Mouse (Mus musculus): ENCODE results near the gene Olfr1513. TPM values are rescaled to one million over a fixed set of nuclear protein-coding genes. Genes with fewer than 3 reads are reported as not detected.
"Not testable (repeated sequence)": the region's sequence is repeated elsewhere in the genome, so short reads cannot be mapped to it uniquely, and the experiment has no call there.

The Olfr1513 gene
- polyA plus RNA-seq, 1 experiment from 2014 or later, result not detected

DNA sequence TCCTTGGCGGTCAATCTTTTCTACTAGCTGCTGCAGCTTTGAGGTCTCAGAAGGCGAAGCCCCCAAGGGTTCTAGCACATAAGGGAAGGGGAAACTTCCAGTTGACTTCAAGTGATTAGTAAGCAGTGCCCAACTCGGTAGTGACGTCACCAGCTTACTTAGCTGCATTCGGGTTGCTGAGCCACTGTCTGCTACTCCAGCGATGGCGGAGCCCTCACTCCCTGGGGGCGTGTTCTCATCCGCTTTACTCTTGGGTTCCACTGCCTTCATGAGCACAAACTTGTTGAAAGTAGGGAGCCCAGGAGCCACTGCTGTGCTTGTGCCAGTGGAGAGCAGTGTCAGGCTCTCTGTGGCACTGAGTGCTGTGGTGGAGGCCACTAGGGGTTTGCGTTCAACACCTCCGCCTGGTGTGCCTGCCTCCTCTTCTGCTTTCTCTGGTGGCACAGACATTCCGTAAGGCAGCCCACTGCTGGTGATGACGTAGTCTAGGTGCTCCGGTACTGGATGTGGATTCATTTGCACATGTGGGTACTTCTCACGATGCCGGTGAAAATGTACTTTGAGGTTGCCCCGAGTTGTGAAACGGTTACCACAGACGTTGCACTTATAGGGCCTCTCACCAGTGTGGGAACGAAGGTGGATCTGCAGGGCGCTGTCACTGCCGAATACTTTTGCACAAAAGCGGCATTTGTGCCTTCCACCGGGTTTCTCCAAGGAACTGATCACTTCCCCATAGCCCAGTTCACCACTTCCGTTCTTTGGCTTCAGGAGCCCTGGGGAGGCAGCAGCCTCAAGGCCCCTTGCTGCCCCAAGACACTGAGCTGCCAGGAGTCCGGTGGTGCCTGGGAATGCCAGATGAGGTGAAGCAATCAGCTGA, 42.0 kb downstream of the Olfr1513 start:
- Histone ChIP-seq H3K4me1 (replicated peaks; ENCODE audit: insufficient read depth, low read length) (peaks cover 23% of the 10 kb centered on the region), H3K27me3 (ENCODE audit: insufficient read depth, low read length) (no peaks in the 10 kb centered on the region), H3K4me2 (ENCODE audit: low read length) (peak overlapping the region; percentile 88), H3K36me3 (ENCODE audit: insufficient read depth, low read length) (peaks cover 11% of the 10 kb centered on the region; the same call in 1 of the 2 replicates), H3K27ac (no peak overlapping the region), H3K4me3 (replicated peaks; ENCODE audit: low read depth, low read length) (no peak overlapping the region), H3K9me3 (replicated peaks; ENCODE audit: low read length) (no peaks in the 10 kb centered on the region), H3K9ac (ENCODE audit: low read depth, low read length) (no peak overlapping the region)
- DNase-seq (ENCODE audit: low spot score), result no peak
- no peak for ATAC-seq (replicated peaks; ENCODE audit: low FRiP score, low read depth)
- no peak for TF ChIP-seq CTCF (IDR thresholded peaks at IDR 0.05; ENCODE audit: low read depth)
- 86% methylated on average over 26 of the region's 26 CpGs for WGBS

DNA sequence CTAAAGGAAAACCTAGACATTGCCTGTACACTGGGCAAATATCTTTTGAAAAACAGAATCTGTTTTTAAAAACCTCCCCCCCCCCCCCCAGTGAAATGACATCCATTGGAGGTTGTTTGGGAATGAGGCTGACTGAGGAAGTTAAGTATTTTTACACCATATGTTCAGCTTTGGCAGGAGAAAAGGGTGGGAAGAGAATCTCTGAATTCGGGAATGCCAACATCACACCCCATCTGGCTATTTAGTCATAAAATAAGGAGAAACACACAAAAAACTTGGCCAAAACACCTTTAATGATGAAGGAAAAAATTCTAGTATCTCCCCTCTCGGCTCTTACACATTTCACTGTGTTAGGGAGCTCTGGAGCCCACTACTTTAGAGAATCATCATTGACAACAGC, 45.3 kb downstream of the Olfr1513 start:
- H3K9me3 ChIP-seq (replicated peaks; ENCODE audit: low read length), result no peaks in the 10 kb centered on the region
- H3K27ac ChIP-seq, result no peak overlapping the region
- 88% methylated on average over 2 of the region's 2 CpGs for WGBS
- DNase-seq (ENCODE audit: low spot score) (no peak), ATAC-seq (replicated peaks; ENCODE audit: low FRiP score, low read depth) (no peak)
- TF ChIP-seq CTCF (IDR thresholded peaks at IDR 0.05; ENCODE audit: low read depth), result no peak
- H3K4me3 ChIP-seq (replicated peaks; ENCODE audit: low read depth, low read length), result no peak overlapping the region
- peaks cover 11% of the 10 kb centered on the region; the same call in 1 of the 2 replicates for H3K36me3 ChIP-seq (ENCODE audit: insufficient read depth, low read length)
- H3K4me1 ChIP-seq (replicated peaks; ENCODE audit: insufficient read depth, low read length), result peaks cover 19% of the 10 kb centered on the region
- no peak overlapping the region for H3K9ac ChIP-seq (ENCODE audit: low read depth, low read length)
- no peak overlapping the region for H3K4me2 ChIP-seq (ENCODE audit: low read length)
- H3K27me3 ChIP-seq (ENCODE audit: insufficient read depth, low read length), result no peaks in the 10 kb centered on the region

DNA sequence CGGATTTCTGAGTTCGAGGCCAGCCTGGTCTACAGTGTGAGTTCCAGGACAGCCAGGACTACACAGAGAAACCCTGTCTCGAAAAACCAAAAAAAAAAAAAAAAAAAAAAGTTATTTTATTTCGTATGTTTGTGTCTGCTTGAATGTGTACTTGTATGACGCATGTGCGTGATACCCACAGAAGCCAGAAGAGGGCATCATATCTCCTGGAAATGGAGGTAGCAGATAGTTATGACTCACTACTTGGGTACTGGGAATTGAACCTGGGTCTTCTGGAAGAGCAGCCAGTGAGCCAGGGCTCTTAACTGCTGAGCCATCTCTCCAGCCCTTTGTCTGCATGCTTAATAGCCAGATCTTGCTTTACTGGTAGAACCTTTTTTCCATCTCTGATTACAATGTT, 45.9 kb downstream of the Olfr1513 start:
- not testable (repeated sequence) for H3K27me3 ChIP-seq (ENCODE audit: insufficient read depth, low read length); DNase-seq (ENCODE audit: low spot score); H3K4me2 ChIP-seq (ENCODE audit: low read length); H3K9me3 ChIP-seq (replicated peaks; ENCODE audit: low read length); H3K9ac ChIP-seq (ENCODE audit: low read depth, low read length); ATAC-seq (replicated peaks; ENCODE audit: low FRiP score, low read depth); H3K27ac ChIP-seq; H3K4me3 ChIP-seq (replicated peaks; ENCODE audit: low read depth, low read length)
- peak; percentile 34; the same call in 1 of the 2 replicates for TF ChIP-seq CTCF (IDR thresholded peaks at IDR 0.05; ENCODE audit: low read depth)
- H3K4me1 ChIP-seq (replicated peaks; ENCODE audit: insufficient read depth, low read length), result peaks cover 18% of the 10 kb centered on the region
- H3K36me3 ChIP-seq (ENCODE audit: insufficient read depth, low read length), result peaks cover 11% of the 10 kb centered on the region; the same call in 1 of the 2 replicates
- 90% methylated on average over 5 of the region's 6 CpGs for WGBS

DNA sequence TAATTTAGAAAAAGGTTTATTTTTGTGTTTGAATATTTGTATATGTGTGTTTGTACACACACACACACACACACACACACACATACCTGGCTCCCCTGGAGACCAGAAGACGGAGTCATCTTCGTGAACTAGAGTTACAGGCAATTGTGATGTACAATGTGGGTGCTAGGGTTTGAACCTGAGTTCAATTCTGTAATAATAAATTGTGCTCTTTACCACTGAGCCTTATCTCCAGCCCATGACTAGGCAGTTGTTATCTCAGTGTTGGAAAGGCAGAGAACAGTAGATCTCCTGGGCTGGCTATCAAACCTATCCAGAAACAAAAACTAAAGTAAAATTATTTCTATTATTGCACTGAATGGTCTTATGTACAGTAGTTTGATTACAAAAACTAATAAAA, 50.1 kb downstream of the Olfr1513 start:
- peaks cover 3% of the 10 kb centered on the region; the same call in 1 of the 2 replicates for H3K4me1 ChIP-seq (replicated peaks; ENCODE audit: insufficient read depth, low read length)
- 93% methylated on average over 2 of the region's 2 CpGs for WGBS
- TF ChIP-seq CTCF (IDR thresholded peaks at IDR 0.05; ENCODE audit: low read depth), result no peak
- ATAC-seq (replicated peaks; ENCODE audit: low FRiP score, low read depth), result no peak
- H3K4me3 ChIP-seq (replicated peaks; ENCODE audit: low read depth, low read length), result no peak overlapping the region
- no peaks in the 10 kb centered on the region for H3K9me3 ChIP-seq (replicated peaks; ENCODE audit: low read length)
- DNase-seq (ENCODE audit: low spot score), result no peak
- H3K4me2 ChIP-seq (ENCODE audit: low read length), result no peak overlapping the region
- H3K27ac ChIP-seq, result no peak overlapping the region
- H3K27me3 ChIP-seq (ENCODE audit: insufficient read depth, low read length), result no peaks in the 10 kb centered on the region
- H3K36me3 ChIP-seq (ENCODE audit: insufficient read depth, low read length), result no peaks in the 10 kb centered on the region
- H3K9ac ChIP-seq (ENCODE audit: low read depth, low read length), result no peak overlapping the region

DNA sequence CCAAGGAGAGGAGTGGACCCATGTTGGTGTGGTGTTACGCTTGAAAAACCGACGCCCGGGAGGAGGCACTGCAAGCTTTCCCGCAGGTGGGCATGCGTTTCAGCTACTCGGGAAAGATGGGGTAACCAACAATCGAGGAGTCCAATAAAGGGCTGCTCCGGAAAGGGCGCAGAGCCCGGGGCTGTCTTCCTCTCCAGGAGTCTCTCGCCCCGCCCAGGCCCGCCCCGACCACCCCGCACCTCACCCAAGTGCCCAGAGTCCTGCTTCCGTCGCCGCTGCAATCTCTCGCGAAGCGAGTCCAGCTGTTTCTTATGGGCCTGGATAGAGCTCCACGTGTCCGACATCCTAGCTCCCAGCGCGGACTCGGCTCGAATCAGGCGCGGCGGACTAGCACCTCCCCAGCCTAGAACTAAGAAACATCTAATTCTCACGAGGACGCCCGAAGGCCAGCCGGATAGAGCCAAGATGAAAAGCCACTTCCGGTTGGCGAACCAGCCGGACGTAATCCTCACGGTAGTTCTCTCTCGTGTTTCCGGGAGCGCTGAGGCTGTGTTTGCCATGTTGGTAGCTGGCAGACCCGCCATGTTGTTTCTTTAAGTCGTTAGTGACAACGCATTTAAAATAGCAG, 51.5 kb downstream of the Olfr1513 start, which contains the start of gene Mettl3:
TSS of gene Mettl3 (minus strand) at position 485 of the 628 bp plus-strand sequence.
- Histone ChIP-seq H3K9ac (ENCODE audit: low read depth, low read length) (peak within 1 kb of the TSS; percentile 65), H3K4me1 (replicated peaks; ENCODE audit: insufficient read depth, low read length) (peaks cover 3% of the 10 kb centered on the region; the same call in 1 of the 2 replicates), H3K36me3 (ENCODE audit: insufficient read depth, low read length) (peaks cover 3% of the 10 kb centered on the region; the same call in 1 of the 2 replicates), H3K27me3 (ENCODE audit: insufficient read depth, low read length) (no peaks in the 10 kb centered on the region), H3K4me2 (ENCODE audit: low read length) (peak within 1 kb of the TSS; percentile 74), H3K27ac (peak within 1 kb of the TSS; percentile 92), H3K9me3 (replicated peaks; ENCODE audit: low read length) (no peaks in the 10 kb centered on the region), H3K4me3 (replicated peaks; ENCODE audit: low read depth, low read length) (peak within 1 kb of the TSS; percentile 68)
- DNase-seq (ENCODE audit: low spot score) (peak; percentile 98), ATAC-seq (replicated peaks; ENCODE audit: low FRiP score, low read depth) (peak; percentile 97)
- WGBS, result under 1% methylated on average over 46 of the region's 46 CpGs
- TF ChIP-seq CTCF (IDR thresholded peaks at IDR 0.05; ENCODE audit: low read depth), result peak; percentile 28; the same call in 1 of the 2 replicates

DNA sequence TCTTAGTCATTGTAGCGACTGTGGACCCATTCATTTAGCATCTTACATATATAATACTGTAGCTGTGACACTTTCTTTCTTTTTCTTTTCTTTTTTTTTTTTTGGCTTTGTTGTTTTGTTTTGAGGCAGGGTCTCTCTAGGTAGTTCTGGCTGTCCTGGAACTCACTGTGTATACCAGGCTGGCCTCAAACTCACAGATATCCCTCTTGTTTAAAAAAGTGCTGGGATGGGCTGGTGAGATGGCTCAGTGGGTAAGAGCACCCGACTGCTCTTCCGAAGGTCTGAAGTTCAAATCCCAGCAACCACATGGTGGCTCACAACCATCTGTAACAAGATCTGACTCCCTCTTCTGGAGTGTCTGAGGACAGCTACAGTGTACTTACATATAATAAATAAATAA, 52.7 kb downstream of the Olfr1513 start:
- H3K27ac ChIP-seq; DNase-seq (ENCODE audit: low spot score); H3K4me1 ChIP-seq (replicated peaks; ENCODE audit: insufficient read depth, low read length); H3K9ac ChIP-seq (ENCODE audit: low read depth, low read length); H3K9me3 ChIP-seq (replicated peaks; ENCODE audit: low read length); H3K4me3 ChIP-seq (replicated peaks; ENCODE audit: low read depth, low read length); H3K27me3 ChIP-seq (ENCODE audit: insufficient read depth, low read length); ATAC-seq (replicated peaks; ENCODE audit: low FRiP score, low read depth); H3K4me2 ChIP-seq (ENCODE audit: low read length): not testable (repeated sequence)
- peaks cover 13% of the 10 kb centered on the region for H3K36me3 ChIP-seq (ENCODE audit: insufficient read depth, low read length)
- WGBS, result 89% methylated on average over 3 of the region's 3 CpGs
- TF ChIP-seq CTCF (IDR thresholded peaks at IDR 0.05; ENCODE audit: low read depth), result 0 out of 2 replicates have a peak, but pooled peaks have one; percentile 3

Other genes starting within 250 kb of the Olfr1513 start
- gene Rpgrip1, start 245.7 kb downstream of the Olfr1513 start, polyA plus RNA-seq (2015; fragmentation: Nextera tagmentation; extraction: Ambion mirVana), result 51.1 and 51.2 TPM in 2 replicates
- gene Supt16, start 159.0 kb downstream of the Olfr1513 start, polyA plus RNA-seq (2015; fragmentation: Nextera tagmentation; extraction: Ambion mirVana), result 38.5 and 44.5 TPM in 2 replicates
- gene Chd8, start 98.6 kb downstream of the Olfr1513 start, polyA plus RNA-seq (2015; fragmentation: Nextera tagmentation; extraction: Ambion mirVana), result 22.0 and 23.3 TPM in 2 replicates
- 30.8 and 34.4 TPM in 2 replicates for gene Tox4, start 77.3 kb downstream of the Olfr1513 start, polyA plus RNA-seq (2015; fragmentation: Nextera tagmentation; extraction: Ambion mirVana)
- gene Rab2b, start 76.9 kb downstream of the Olfr1513 start, polyA plus RNA-seq (2015; fragmentation: Nextera tagmentation; extraction: Ambion mirVana), result 12.6 and 14.3 TPM in 2 replicates
- gene Mettl3, start 51.3 kb downstream of the Olfr1513 start, polyA plus RNA-seq (2015; fragmentation: Nextera tagmentation; extraction: Ambion mirVana), result 24.7 and 27.3 TPM in 2 replicates
- gene Sall2, start 27.6 kb downstream of the Olfr1513 start, polyA plus RNA-seq (2015; fragmentation: Nextera tagmentation; extraction: Ambion mirVana), result 20.9 and 23.4 TPM in 2 replicates
- gene Olfr1512, start 22.8 kb upstream of the Olfr1513 start, polyA plus RNA-seq (2015; fragmentation: Nextera tagmentation; extraction: Ambion mirVana), result not detected in 2 replicates
- not detected in 2 replicates for gene Olfr1511, start 41.0 kb upstream of the Olfr1513 start, polyA plus RNA-seq (2015; fragmentation: Nextera tagmentation; extraction: Ambion mirVana)
- gene Olfr1510, start 58.0 kb upstream of the Olfr1513 start, polyA plus RNA-seq (2015; fragmentation: Nextera tagmentation; extraction: Ambion mirVana), result not detected in 2 replicates
- not detected in 2 replicates for gene Olfr1509, start 86.6 kb upstream of the Olfr1513 start, polyA plus RNA-seq (2015; fragmentation: Nextera tagmentation; extraction: Ambion mirVana)
- not detected in 2 replicates for gene Olfr1508, start 111.1 kb upstream of the Olfr1513 start, polyA plus RNA-seq (2015; fragmentation: Nextera tagmentation; extraction: Ambion mirVana)
- not detected in 2 replicates for gene Olfr1507, start 139.3 kb upstream of the Olfr1513 start, polyA plus RNA-seq (2015; fragmentation: Nextera tagmentation; extraction: Ambion mirVana)

Data from kidney, postnatal 0 days (tissue).